ENCODE assay signal across 9 mouse cellular contexts in genomic region chr7:67259828-67260563, GRCm38 (mm10). TPM values are rescaled to one million over a fixed set of nuclear protein-coding genes. Genes with fewer than 3 reads are reported as not detected.
DNase-seq lines count a peak whose midpoint lies in the region; ATAC-seq and TF ChIP-seq lines count a peak whose summit lies in the region.
"Had no signal": no experiment of that assay in that cellular context is flagged by ENCODE, and none has a peak within 500 bp of the region (broad histone marks: within the 10 kb centered on the region; RNA-seq: fewer than 3 reads in every experiment).

No protein-coding gene starts in this region.

- WGBS in heart, postnatal 0 days, result 21% methylated on average over 4 of the region's 4 CpGs
- 61% methylated on average over 4 of the region's 4 CpGs for WGBS in midbrain, postnatal 0 days

- no peak overlapping the region for H3K4me2 ChIP-seq in heart, postnatal 0 days (ENCODE audit: low read depth, low read length)
- no peak overlapping the region for H3K4me2 ChIP-seq in midbrain, postnatal 0 days (ENCODE audit: low read depth, low read length, poor library complexity, severe bottlenecking)
- H3K4me2 ChIP-seq: limb, embryonic 15.5 days had no signal

- H3K4me3 ChIP-seq in heart, postnatal 0 days (ENCODE audit: low read depth, low read length), result no peak overlapping the region
- no peak overlapping the region for H3K4me3 ChIP-seq in midbrain, postnatal 0 days (ENCODE audit: low read depth, low read length)
- H3K4me3 ChIP-seq: limb, embryonic 15.5 days had no signal

- peaks cover 39% of the 10 kb centered on the region for H3K36me3 ChIP-seq in heart, postnatal 0 days (replicated peaks; ENCODE audit: control insufficient read depth, insufficient read depth, low read length)
- H3K36me3 ChIP-seq in midbrain, postnatal 0 days (ENCODE audit: insufficient read depth, low read length), result peaks cover 18% of the 10 kb centered on the region; the same call in 1 of the 2 replicates

- peak overlapping the region; percentile 25; the same call in 1 of the 2 replicates for H3K27ac ChIP-seq in heart, postnatal 0 days (ENCODE audit: low read depth)
- no peak overlapping the region for H3K27ac ChIP-seq in midbrain, postnatal 0 days (ENCODE audit: low read depth, low read length)
- H3K27ac ChIP-seq: limb, embryonic 15.5 days had no signal

- no peaks in the 10 kb centered on the region for H3K27me3 ChIP-seq in heart, postnatal 0 days (ENCODE audit: control insufficient read depth, insufficient read depth, low read length)
- no peaks in the 10 kb centered on the region for H3K27me3 ChIP-seq in midbrain, postnatal 0 days (ENCODE audit: insufficient read depth, low read length)
- H3K27me3 ChIP-seq: limb, embryonic 15.5 days had no signal

- peak; percentile 16 to 81 for DNase-seq in left cerebral cortex, postnatal 10 days (ENCODE audit: extremely low spot score in 1 of 2, low spot score in 2 of 2)
- no peak for DNase-seq in left cerebral cortex, adult 11 months (ENCODE audit: low spot score)
- DNase-seq in adrenal gland, postnatal 10 days, result peak; percentile 86
- DNase-seq in heart, postnatal 0 days (ENCODE audit: low spot score), result peak; percentile 89
- peak; percentile 33 for DNase-seq in layer of hippocampus, adult 9-10 months (ENCODE audit: low spot score)
- DNase-seq in midbrain, postnatal 0 days (ENCODE audit: low spot score), result peak; percentile 79
- peak; percentile 21 for DNase-seq in yolk sac, embryonic 10.5 days (ENCODE audit: low spot score)

- peaks cover 8% of the 10 kb centered on the region for H3K4me1 ChIP-seq in heart, postnatal 0 days (ENCODE audit: control insufficient read depth, insufficient read depth)
- no peaks in the 10 kb centered on the region for H3K4me1 ChIP-seq in midbrain, postnatal 0 days (ENCODE audit: insufficient read depth, low read length)
- H3K4me1 ChIP-seq: limb, embryonic 15.5 days had no signal

- TF ChIP-seq EP300 in heart, postnatal 0 days (IDR thresholded peaks at IDR 0.05; ENCODE audit: low read depth), result no peak

- H3K9me3 ChIP-seq in heart, postnatal 0 days (replicated peaks; ENCODE audit: control insufficient read depth, low read length), result no peaks in the 10 kb centered on the region
- H3K9me3 ChIP-seq in midbrain, postnatal 0 days (ENCODE audit: low read length), result no peaks in the 10 kb centered on the region
- H3K9me3 ChIP-seq: limb, embryonic 15.5 days had no signal

- ATAC-seq in erythroblast, adult 5-6 weeks (replicated peaks; ENCODE audit: low FRiP score, poor library complexity, severe bottlenecking), result peak; percentile 100
- ATAC-seq in heart, postnatal 0 days (ENCODE audit: insufficient read depth, low read depth), result peak; percentile 96
- no peak for ATAC-seq in midbrain, postnatal 0 days (ENCODE audit: low FRiP score)

- intact Hi-C loops in left cerebral cortex, postnatal 10 days (cut with DNase I), result no loop called here

- no peak overlapping the region for H3K9ac ChIP-seq in heart, postnatal 0 days (replicated peaks; ENCODE audit: low read depth, low read length)
- no peak overlapping the region for H3K9ac ChIP-seq in midbrain, postnatal 0 days (replicated peaks; ENCODE audit: low read length, poor library complexity, severe bottlenecking)
- H3K9ac ChIP-seq: limb, embryonic 15.5 days had no signal

- peak; percentile 37 for TF ChIP-seq CTCF in heart, postnatal 0 days (IDR thresholded peaks at IDR 0.05; ENCODE audit: low read depth)
- peak; percentile 44 for TF ChIP-seq CTCF in midbrain, postnatal 0 days (IDR thresholded peaks at IDR 0.05)

RNA-seq across cellular contexts. Expression of gene Lysmd4, which starts 37.7 kb away (rescaled TPM):
- total RNA-seq in left cerebral cortex, postnatal 10 days (2021), result 10 to 100 TPM; 37.0 to 37.6 TPM
- total RNA-seq in adrenal gland, postnatal 10 days (2021), result 10 to 100 TPM in 1 of 2 experiments, 1 to 10 TPM in 1; 9.9 to 12.7 TPM
- total RNA-seq in erythroblast, adult 5-6 weeks (2015; ENCODE audit: low replicate concordance), result 6.1 TPM in 1 of 2 replicates, not detected in the other
- total RNA-seq in erythroblast, adult 5-6 weeks (2017; ENCODE audit: low replicate concordance), result 2.1 and 2.5 TPM in 2 replicates
- 15.1 and 15.9 TPM in 2 replicates for total RNA-seq in heart, postnatal 0 days (2014; rRNA removed; ENCODE audit: low replicate concordance)
- 14.8 and 15.0 TPM in 2 replicates for polyA plus RNA-seq in heart, postnatal 0 days (2015; fragmentation: Nextera tagmentation; extraction: Ambion mirVana)
- total RNA-seq in midbrain, postnatal 0 days (2014; rRNA removed), result 33.2 and 45.4 TPM in 2 replicates
- 40.5 and 42.2 TPM in 2 replicates for polyA plus RNA-seq in midbrain, postnatal 0 days (2015; fragmentation: Nextera tagmentation; extraction: Ambion mirVana)
